Mouse (Mus musculus) urinary bladder, postnatal 14 days (tissue): ENCODE results near the gene Tle4.
A peak's percentile ranks its signal among the peaks of the same experiment; 100 is the strongest.

ENCODE experiments used
- DNase-seq: peaks from one replicate; pipeline ENCODE4 v3.0.0; 2021; ENCODE audit warnings: low spot score

Tle4 gene

DNA sequence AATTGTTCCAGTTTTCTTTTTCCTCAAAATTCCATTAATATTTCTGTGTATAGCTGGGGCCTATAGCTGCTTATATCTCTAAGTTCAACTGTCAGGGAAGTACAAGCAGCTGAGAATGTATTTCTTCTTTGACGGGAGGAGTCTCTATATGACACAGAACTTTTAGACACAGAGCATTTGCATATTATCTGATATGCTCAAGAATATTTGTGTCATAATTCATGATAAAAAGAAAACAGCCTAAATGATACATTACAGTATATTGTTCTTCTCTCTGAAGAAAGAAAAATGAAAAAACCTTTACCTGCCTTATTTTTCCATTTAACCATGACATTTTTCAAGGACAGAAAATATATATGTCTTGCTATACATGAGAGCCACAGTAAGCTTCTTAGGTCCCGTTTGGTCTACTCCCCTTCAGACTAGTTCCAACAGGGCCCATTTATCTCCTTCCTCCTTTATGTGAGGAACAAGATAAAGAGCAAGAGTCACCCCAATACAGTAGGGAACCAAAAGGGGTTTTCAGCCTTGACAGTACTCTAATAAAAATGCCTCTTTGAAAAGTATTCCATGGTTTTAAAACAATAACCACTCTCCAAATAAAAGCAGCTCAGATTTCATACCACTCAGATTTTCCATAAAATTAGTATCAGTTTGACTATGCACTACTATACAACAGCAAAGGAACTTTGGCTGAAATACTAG lies 77.6 kb downstream of the Tle4 start:
- DNase-seq, result no peak

- no peak for DNase-seq
Observed at GRCm38 (mm10) chr19:14519186-14519585, 78.7 kb downstream of the Tle4 start.

DNA sequence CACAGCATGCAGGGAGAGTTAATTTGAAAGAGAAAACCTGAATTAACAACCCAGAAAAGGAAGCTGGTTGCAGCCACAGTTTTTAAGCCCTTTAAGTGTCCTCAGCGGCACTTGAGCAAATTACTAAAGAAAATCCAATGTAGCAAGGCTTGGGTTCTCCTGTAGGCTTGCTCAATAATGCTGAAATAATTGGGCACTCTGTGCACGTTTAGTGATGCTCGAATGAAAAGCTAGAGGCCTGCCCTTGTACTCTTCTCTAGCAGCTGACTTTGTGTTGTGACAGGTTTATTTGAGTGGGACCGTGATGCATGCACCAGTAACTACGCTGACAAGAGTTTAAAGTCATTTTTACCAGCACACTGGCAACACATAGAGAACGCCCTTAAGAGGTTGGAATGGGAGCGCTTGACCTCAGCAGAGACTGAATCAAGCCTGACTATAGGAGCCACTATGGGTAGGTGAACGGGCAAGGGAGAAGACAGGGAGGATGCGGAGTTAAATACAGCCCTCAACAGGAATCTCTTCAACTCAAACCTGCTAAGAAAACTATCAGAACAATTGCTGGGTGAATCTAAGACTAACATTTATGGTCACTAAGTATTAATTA lies 79.3 kb downstream of the Tle4 start:
- no peak for DNase-seq

GRCm38 (mm10) chr19:14516420-14516819 lies 81.4 kb downstream of the Tle4 start:
- DNase-seq, result no peak

GRCm38 (mm10) chr19:14508819-14509218 lies 89.0 kb downstream of the Tle4 start:
- no peak for DNase-seq

GRCm38 (mm10) chr19:14507911-14508310 lies 89.9 kb downstream of the Tle4 start:
- DNase-seq, result no peak

DNA sequence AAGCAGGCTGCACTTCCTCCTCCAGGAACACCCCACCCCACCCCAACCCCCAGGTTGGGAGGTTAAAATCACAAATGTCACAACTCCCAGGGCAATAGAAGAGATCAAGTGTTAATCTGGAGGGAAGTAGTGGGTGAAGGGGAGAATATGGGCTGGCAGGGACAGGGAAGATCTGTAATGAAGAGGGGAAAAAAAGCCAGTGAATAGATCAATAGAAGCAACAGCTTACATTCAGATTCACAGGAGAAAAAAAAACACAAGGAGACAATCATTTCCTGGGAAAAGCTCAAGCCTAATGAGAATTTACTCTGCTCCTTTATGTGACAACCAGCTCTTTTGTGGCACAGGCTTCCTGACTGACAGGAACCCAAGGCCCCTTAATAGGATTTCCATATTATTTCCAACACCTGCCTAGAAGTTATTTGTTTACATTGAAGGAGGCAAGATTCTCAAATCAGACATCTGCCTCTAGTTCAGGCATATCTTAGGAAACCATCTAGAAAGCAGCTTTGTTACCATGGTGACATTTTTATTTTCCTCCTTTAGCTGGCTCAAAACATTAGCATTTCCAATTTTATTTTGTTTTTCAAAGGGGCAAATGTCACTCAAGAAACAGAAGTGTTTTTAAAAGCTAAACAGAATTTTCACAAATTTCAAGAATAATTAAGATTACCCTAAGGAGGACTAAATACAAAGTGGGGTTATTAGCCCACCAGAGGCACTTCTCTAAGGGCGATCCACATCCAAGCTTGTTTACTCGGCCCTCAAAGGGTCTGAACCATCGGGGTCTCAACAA lies 90.8 kb downstream of the Tle4 start:
- no peak for DNase-seq

DNA sequence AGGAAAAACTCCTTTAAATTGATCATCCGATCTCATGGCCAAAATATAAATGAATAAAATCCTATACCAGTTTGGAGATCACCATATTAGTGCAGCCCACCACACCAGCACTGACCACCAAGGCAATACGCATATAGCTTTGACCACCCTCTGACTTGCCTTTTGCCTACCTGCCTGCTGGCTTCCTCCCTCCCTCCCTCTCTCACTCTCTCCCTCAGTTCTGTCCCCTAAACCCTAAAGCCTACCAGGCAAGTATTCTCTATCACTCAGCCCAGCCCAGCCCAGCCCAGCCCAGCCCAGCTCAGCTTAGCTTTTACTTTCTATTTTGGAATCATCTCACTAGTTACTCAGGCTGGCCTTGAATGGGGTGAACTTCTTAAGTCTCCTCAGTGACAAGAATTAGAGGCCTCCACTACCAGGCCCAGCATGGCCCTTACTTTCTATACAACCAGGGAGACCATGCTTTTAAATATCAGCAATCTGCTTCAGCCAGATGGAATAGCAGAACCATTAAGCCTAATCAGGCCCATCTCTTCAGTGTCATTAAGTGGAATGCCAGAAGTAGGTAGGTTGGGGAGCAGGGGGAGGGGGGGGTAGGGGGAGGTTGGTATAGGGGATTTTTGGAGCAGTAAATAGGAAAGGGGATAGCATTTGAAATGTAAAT lies 91.8 kb downstream of the Tle4 start:
- DNase-seq, result no peak

GRCm38 (mm10) chr19:14505401-14505800 lies 92.5 kb downstream of the Tle4 start:
- DNase-seq, result no peak

DNA sequence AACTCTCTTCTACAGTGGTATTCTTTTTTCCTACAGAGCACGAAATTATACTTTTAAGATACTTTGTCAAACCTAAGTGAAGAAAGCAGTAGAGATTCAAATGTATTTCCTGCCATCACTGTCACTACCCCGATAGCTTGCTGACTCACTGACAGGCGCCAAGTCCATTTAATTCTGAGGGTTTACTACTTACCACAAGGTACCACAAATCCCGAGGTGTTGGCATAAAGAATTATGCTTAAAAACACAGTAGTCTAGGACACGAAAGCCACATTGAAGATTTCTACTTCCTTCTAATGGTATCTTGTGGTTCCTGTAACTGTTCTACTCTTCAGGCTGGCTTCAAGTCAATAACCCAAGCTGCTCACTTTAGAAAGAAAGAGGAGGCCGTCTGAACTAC lies 94.0 kb downstream of the Tle4 start:
- DNase-seq, result no peak

DNA sequence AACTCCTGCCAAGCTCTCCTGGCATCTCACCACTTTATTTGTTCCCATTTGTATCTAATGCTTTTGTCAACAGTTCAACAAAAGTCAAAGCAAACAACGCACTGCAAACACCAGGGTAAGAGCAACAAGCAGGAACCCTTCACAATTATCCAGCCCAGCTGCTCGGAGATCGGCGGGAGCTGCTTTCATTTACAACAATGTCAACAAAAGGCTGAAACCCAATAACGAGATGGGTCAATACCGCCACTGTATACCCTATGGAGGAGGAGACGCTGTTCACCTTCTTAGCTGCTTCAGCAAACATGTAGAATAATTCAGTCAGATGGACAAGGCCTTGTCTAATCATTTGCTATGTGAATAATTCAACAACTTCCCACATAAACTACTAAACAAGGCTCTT lies 95.6 kb downstream of the Tle4 start:
- no peak for DNase-seq

DNA sequence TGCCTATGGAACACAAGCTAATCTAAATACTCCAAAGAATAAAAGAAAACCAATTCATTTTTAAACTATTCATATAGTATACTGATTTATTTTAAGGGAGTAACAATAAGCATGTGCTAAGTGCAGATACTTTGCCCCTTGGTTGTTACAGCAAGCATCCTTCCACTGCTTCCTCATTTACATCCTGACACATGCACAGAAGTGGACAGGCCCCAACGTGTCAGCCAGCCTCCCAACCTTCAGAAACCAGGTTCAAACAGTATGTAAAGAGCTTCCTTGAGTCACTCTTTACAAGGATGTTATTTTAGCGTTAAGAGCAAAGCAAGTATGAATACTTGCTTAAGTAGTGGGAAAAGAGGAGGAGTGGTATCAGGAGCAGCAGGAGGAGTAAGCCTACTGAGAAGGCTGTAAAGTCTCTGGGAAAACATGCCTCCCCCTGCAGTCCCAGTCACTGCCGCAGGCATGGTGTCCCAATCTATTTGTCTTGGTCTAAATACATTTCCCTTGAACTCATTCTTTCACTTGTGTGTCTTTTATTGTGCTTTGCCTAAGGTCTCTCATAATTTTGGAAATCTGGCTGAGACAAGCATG lies 97.9 kb downstream of the Tle4 start:
- peak; percentile 21 for DNase-seq

GRCm38 (mm10) chr19:14493047-14493446 lies 104.8 kb downstream of the Tle4 start:
- DNase-seq, result no peak

DNA sequence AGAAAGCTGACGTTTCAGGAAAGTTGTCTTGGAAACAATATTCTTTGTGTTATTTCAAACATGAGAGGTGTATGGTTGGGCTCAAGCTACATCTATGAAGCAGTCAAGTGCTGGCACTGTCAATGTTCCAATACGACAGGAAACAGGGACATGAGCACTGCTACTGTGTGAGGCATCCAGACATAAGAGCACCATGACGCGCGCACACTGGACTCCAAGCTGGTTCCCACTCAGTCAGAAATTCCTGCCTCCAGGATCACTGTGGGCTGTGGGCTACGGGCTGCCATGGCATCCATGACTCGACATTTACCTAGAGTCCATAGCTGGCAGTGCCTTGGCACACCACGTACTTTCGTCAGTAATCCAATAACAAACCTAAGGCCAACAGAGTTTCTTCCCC lies 110.7 kb downstream of the Tle4 start:
- DNase-seq, result no peak

DNA sequence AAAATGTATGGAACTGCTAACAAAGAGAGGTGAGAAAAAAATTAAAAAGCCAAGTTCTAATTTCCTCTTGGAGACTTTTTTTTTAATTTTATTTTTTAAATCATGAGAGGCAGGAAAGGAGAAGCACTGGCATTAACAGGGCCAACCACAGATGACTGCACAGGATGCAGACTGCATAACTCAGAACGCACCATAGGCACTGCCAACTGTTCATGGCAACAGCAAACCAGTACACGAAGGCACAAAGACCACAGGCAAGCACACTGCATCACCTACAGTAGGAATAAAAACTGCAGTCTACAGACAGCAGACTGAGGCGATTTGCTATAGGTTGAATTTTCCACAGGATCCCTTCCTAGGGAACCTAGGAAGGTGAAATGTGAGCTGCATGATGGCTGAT lies 112.7 kb downstream of the Tle4 start:
- DNase-seq, result no peak

DNA sequence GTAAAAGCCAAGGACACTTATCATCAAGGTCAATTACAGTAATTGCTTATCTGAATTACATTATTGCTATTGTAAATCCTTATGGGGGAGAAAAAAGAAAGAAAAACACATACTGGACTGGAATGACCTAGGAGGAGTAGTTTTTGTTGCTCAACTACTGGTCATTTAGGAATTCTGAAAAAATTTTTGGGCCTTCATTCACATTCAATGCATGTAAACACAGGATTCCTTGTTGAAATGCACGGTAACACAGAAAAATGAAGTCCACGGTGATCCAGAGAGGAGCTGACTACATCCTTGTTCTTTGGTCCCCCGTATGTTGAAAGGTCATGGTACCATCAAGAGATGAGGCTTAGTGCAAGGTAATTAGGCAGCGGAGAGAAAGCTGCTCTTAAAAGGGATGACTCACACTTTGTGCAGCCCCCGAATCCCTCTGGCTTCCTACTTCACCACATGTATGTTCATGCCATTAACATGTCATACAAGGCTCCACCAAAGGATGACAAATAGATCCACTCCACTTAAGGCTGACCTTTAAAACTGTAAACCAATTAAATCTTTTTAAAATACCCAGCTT lies 115.2 kb downstream of the Tle4 start:
- DNase-seq, result no peak

DNA sequence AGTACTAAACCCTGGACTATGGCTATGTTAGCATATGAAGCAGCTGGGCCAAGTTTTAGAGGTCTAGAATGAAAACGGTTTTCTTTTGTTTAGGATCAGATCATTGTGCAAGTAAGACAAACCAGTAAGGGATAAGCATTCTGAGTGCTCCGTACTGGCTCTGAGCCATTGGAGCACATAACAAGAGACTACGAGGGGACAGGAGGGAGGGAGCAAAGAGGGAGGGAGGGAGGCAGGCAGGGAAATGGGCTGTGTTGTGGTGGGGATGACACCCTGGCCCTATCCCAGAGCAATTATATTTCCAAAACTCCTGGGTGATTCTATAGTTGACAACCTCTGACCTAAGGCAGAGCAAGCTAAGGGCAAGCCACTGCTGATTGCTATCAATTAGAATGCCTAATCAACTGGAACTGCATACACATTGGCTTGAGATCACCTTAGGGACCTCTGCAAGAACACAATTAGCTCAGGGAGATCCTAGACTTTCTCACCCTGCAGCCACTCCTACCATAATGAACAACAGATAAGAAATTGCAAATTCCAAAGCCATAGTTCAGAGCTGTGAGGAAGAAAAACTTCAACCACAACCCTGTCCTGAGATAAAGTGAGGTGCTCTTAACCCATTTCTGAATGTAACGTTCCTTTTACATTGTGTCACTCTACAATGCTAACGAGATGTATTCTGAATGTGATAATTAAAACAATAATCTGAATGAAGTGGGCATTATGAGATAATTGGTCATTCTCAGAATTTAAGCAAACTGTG lies 115.9 kb downstream of the Tle4 start:
- no peak for DNase-seq

DNA sequence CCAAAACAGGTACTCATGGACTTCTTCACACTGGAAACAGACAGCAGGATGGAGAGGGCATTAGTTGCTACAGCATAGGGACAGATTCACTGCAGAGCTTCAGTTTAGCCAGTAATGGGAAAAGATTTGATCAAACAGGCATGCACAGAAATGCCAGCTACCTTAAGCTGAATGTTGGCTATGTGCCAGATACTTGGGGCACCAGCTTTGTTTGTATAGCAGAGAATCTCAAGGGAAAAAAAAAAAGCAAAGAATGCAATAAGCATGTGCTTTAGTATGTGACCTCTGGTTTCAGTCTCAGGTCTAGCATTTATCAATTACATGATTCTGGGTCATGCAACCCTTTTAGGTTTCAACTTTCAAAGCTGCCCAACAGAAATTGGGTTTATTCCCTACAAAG lies 118.1 kb downstream of the Tle4 start:
- peak; percentile 12 for DNase-seq

GRCm38 (mm10) chr19:14469325-14469724 lies 128.5 kb downstream of the Tle4 start:
- DNase-seq, result peak; percentile 13

GRCm38 (mm10) chr19:14468733-14469132 lies 129.1 kb downstream of the Tle4 start:
- no peak for DNase-seq

DNA sequence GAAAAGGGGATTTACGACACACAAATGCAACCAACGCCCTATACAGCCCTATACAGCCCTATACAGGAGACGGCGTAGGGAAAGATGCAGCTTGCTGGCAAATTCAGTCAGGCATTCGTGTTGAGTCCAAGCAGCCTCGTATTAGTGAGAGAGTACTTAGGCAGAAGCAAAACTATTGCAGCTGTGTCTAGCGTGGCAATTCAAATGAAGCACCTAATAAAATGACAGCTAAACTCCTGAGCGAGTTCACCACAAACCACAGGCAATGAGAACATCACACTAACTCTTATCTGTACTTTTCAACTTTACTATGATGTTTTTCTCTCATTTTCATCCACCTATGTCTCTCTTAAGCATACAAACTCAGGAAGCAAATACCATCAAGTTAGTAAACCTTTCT lies 131.8 kb downstream of the Tle4 start:
- no peak for DNase-seq
